Mouse (Mus musculus) gastrocnemius, adult 18-20 months (tissue): ENCODE data around the gene Wdr54. TPM values are rescaled to one million over a fixed set of nuclear protein-coding genes. Genes with fewer than 3 reads are reported as not detected.

Source experiments
- DNase-seq: peaks from one replicate; pipeline ENCODE4 v3.0.0; 2021; ENCODE audit warnings: low spot score
- total RNA-seq, 2 experiments: library from RNA; stranded (reverse); gene quantifications; 2 replicates each; pipeline ENCODE4 v1.2.3; 2021

Gene Wdr54
- total RNA-seq, 2 experiments from 2014 or later = 1.2 to 1.9 TPM

- DNase-seq = no peak
Measured at GRCm38 (mm10) chr6:83161442-83161841, 5.2 kb upstream of the Wdr54 start.

DNA sequence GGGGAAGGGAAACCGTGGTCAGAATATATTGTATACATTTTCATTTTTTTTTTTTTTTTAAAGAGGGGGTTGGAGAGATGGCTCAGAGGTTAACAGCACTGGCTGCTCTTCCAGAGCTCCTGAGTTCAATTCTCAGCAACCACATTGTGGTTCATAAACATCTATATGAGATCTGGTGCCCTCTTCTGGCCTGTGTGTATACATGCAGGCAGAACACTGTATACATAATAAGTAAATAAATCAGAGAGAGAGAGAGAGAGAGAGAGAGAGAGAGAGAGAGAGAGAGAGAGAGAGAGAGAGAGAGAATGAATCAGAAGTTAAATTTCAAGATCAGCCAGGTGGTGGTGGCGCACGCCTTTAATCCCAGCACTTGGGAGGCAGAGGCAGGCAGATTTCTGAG, 3.3 kb upstream of the Wdr54 start:
- DNase-seq = peak; percentile 39

- DNase-seq = no peak
Measured at GRCm38 (mm10) chr6:83155552-83156238, 502 bp downstream of the Wdr54 start.

GRCm38 (mm10) chr6:83153485-83153884, 2.7 kb downstream of the Wdr54 start:
- DNase-seq = no peak

GRCm38 (mm10) chr6:83153038-83153437, 3.2 kb downstream of the Wdr54 start:
- no peak for DNase-seq

DNA sequence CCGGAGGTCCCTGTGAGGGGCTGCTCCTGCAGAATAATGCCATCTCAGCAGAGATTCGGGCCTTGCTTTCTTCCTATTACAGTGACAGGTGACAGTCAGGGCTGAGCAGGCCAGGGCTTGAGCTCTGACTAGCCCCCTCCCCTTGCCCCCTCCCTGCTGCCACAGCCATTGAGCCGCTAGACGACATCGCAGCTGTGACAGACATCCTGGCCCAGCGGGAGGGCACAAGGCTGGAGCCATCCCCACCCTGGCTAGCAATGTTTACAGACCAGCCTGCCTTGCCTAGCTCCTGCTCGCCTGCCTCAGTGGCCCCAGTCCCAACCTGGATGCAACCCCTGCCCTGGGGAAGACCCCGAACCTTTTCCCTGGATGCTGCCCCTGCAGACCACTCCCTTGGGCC, 4.5 kb downstream of the Wdr54 start:
- DNase-seq = no peak

- no peak for DNase-seq
Measured at GRCm38 (mm10) chr6:83147280-83147679, 8.9 kb downstream of the Wdr54 start.

- no peak for DNase-seq
Measured at GRCm38 (mm10) chr6:83145805-83146204, 10.4 kb downstream of the Wdr54 start.

- no peak for DNase-seq
Measured at GRCm38 (mm10) chr6:83145209-83145608, 11.0 kb downstream of the Wdr54 start.

DNA sequence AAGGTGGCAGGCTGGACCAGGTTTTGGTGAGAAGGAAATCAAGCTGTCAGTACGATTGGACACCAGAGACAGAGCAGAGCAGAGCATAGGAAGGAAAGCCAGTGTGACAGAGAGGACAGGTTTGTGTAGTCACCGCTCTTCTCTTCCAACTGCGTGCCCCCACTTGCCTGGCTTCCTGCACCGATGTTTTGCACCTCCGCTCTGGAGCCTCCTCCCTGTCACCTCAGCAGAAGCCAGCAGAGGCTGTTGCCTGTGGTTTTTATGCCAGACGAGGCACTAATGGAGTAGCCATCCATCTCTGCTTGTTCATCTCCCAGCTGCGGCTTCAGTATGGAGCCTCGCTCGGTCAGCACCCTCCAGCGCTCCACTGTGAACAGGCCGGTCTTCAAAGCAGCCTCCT, 13.3 kb downstream of the Wdr54 start:
- DNase-seq = no peak

- no peak for DNase-seq
Measured at GRCm38 (mm10) chr6:83142211-83142731, 13.9 kb downstream of the Wdr54 start.

GRCm38 (mm10) chr6:83141636-83142035, 14.6 kb downstream of the Wdr54 start:
- no peak for DNase-seq

- no peak for DNase-seq
Measured at GRCm38 (mm10) chr6:83140044-83140443, 16.2 kb downstream of the Wdr54 start.

- no peak for DNase-seq
Measured at GRCm38 (mm10) chr6:83138056-83138455, 18.1 kb downstream of the Wdr54 start.

- DNase-seq = peak; percentile 91
Measured at GRCm38 (mm10) chr6:83137576-83137950, 18.6 kb downstream of the Wdr54 start.

DNA sequence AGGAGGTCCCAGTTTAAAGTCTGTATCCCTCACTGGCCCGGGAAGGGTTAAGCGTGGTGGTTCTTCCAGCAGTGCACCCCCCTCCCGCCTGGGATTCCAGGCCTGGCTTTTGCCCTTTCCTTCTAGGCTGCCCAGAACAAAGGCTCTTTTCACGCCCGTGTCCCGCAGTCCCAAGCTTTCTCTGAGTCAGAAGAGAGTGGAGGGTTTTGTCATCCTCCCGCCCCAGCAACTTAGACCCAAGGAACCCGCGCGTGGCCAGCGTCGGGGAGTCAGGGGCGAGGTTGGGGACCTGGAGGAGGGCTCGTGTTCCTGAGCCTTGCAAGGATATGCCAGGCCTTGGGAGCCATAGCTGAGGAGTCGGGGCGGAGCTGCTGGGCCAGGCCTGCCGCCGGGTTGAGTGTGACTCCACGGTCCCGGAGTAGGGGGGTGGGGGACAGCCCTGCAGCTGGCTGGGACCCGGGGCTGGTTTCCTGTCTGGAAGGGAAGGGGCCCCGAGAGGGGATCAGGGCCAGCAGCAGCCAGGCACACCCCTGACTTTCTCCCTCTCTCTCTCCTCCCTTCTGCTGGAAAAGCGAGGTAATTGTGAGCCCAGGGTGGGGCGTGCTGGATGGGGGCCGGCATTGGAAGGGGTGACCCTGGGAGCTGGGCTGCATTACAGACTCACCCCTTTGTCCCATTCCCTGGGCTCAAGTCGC, 19.2 kb downstream of the Wdr54 start:
- DNase-seq = peak; percentile 68

DNA sequence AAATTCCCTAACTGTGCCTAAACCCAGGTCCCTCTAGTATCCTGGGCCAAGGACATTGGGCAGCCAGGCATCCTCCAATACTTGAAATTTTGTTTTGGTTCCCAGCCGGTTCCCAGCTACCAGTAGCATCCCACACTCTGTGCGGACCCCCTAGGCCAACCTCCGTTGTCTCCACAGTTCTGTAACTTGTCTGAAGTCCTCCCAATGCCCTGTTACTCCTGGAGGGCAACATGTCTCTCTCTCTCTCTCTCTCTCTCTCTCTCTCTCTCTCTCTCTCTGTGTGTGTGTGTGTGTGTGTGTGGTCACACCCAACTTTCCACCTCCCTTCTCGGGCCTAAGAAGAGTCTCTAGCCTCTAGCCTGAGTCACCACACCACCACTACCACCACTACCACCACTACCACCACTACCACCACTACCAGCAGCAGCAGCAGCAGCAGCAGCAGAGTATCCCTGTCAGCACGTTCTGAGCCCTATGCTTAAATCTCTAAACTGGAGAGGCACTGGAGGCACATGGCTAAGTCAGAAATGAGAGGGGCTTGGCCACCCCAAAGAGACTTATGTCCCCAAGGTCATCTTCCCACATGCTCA, 19.8 kb downstream of the Wdr54 start:
- no peak for DNase-seq

DNA sequence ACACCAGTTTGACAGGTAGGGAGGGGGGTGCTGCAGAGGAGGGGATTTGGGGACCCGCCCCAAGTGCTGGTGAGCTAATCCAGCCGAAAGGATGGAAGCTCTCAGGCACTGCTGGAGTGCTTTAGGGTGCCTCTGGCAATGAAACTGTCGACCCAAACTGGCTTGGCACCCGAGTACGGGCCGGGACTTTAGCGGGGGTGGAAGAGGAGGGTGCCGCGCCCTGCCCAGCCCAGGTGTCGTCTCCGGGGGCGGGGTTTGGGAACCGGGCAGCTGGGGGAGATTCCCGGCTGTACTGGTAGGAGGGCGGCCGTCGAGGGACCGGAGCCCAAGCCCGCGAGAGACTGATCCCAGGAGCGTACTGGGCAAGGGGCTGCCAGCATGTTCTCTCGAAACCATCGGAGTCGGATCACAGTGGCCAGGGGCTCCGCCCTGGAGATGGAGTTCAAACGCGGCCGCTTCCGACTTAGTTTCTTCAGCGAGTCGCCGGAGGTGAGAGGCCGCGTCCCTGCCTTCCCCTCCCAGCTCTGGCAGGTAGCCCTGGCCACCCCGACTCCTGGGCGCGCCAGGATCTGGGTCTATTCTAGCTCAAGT, 20.5 kb downstream of the Wdr54 start:
- DNase-seq = no peak

GRCm38 (mm10) chr6:83134951-83135513, 21.2 kb downstream of the Wdr54 start, which contains the start of gene Rtkn:
Gene Rtkn, plus strand, starts transcription at chr6:83135463.
- no peak for DNase-seq

DNA sequence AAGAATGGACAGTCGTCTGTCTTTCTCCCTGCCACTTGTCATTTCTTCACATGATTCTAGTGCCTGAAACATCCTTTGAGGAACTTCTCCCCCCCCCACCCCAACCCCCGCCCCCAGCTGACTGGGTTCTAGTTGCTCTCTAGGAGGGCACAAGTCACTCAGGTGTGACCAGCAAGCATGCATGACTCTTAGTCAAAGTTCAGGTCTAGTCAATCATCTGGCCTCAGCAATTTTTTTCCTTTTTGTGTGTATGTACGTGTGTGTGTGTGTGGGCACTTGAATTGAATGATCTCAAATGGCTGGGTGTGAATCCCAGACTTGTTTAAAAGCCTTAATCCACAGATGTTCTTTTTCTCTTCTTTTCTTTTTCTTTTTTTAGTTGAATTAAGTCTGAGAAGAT, 22.0 kb downstream of the Wdr54 start:
- no peak for DNase-seq

DNA sequence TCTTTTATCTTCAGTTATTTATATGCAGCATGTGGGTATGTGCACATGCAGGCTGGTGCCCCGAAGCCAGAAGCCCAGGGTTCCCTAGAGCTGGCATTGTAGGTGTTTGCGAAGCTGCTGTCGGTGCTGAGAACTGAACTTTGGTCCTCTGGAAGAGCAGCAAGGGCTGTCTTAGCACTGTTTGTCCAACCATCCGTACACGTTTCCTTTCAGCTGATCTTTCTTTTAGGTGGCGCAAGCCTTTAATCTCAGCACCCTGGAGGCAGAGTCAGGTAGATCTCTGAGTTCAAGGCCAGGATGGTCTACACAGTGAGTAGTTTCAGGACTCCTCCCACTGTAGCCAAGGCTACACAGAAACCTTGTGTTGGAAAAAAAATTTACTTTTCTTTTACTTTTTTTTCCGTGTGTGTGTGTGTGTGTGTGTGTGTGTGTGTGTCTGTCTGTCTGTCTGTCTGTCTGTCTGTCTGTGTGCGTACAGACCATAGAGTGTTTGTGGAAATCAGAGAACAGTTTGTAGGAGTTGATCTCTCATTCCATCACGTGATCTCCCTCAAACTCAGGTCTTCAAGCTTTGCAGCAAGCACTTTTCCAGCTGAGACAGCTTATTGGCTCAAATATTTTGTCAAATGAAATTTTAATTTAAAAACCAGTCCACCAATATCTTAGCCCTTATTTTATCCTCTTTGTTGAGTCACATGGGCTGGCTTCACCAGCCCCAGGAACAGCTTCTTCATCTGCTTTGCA, 23.8 kb downstream of the Wdr54 start:
- DNase-seq = no peak
